Mouse (Mus musculus) right cerebral cortex, postnatal 4 days (tissue): ENCODE measurements around the gene Cpvl.

Source experiments
- DNase-seq: peaks from one replicate; pipeline ENCODE4 v3.0.0-alpha.2; 2022

The Cpvl gene

GRCm38 (mm10) chr6:53931605-53932004 is 46.9 kb downstream of the Cpvl start:
- no peak for DNase-seq

GRCm38 (mm10) chr6:53929858-53930257 is 48.6 kb downstream of the Cpvl start:
- DNase-seq, result no peak

GRCm38 (mm10) chr6:53926197-53926596 is 52.3 kb downstream of the Cpvl start:
- no peak for DNase-seq

GRCm38 (mm10) chr6:53925192-53925591 is 53.3 kb downstream of the Cpvl start:
- DNase-seq, result no peak

GRCm38 (mm10) chr6:53920041-53920440 is 58.4 kb downstream of the Cpvl start:
- no peak for DNase-seq

GRCm38 (mm10) chr6:53917026-53917558 is 61.4 kb downstream of the Cpvl start:
- DNase-seq, result no peak

GRCm38 (mm10) chr6:53915347-53915746 is 63.1 kb downstream of the Cpvl start:
- no peak for DNase-seq

- no peak for DNase-seq
These were observed 65.3 kb downstream of the Cpvl start for GRCm38 (mm10) chr6:53913151-53913550.

- no peak for DNase-seq
These were observed 66.2 kb downstream of the Cpvl start for GRCm38 (mm10) chr6:53912112-53912782.

- DNase-seq, result no peak
These were observed 68.5 kb downstream of the Cpvl start for GRCm38 (mm10) chr6:53909986-53910385.

- no peak for DNase-seq
These were observed 69.0 kb downstream of the Cpvl start for GRCm38 (mm10) chr6:53909446-53909845.

- no peak for DNase-seq
These were observed 71.6 kb downstream of the Cpvl start for GRCm38 (mm10) chr6:53906871-53907270.

- no peak for DNase-seq
These were observed 72.4 kb downstream of the Cpvl start for GRCm38 (mm10) chr6:53906051-53906462.

- DNase-seq, result no peak
These were observed 72.9 kb downstream of the Cpvl start for GRCm38 (mm10) chr6:53905576-53905975.

GRCm38 (mm10) chr6:53904703-53905395 is 73.6 kb downstream of the Cpvl start:
- no peak for DNase-seq

- no peak for DNase-seq
These were observed 74.3 kb downstream of the Cpvl start for GRCm38 (mm10) chr6:53904186-53904585.

GRCm38 (mm10) chr6:53901741-53902140 is 76.7 kb downstream of the Cpvl start:
- no peak for DNase-seq

GRCm38 (mm10) chr6:53897872-53898464 is 80.5 kb downstream of the Cpvl start:
- DNase-seq, result no peak

- no peak for DNase-seq
These were observed 81.3 kb downstream of the Cpvl start for GRCm38 (mm10) chr6:53897126-53897525.

- no peak for DNase-seq
These were observed 84.7 kb downstream of the Cpvl start for GRCm38 (mm10) chr6:53893731-53894130.

- no peak for DNase-seq
These were observed 87.4 kb downstream of the Cpvl start for GRCm38 (mm10) chr6:53891109-53891508.

- no peak for DNase-seq
These were observed 93.5 kb downstream of the Cpvl start for GRCm38 (mm10) chr6:53884931-53885330.

GRCm38 (mm10) chr6:53884496-53884895 is 94.0 kb downstream of the Cpvl start:
- no peak for DNase-seq

GRCm38 (mm10) chr6:53883405-53883804 is 95.1 kb downstream of the Cpvl start:
- DNase-seq, result no peak
